13 mouse cellular contexts compared by ENCODE assay signal in the genomic region with DNA sequence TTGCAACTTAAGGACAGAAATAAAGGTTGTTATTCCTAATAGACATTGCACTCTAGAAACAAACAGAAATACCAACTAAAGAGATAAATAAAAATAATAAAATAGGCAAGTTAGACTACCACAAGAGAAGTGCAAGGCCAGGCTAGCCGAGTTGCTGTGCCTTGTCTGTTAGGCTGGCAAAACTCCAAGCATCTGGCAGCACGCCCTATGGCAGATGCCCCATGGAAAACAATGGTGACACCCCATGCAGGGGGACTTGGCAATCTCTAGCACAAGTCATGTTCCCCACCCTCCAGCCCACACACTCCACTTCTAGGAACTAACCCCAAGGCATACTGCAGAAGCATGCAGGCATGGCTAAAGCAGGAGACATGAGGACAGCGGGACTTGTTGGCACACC. TPM values are rescaled to one million over a fixed set of nuclear protein-coding genes. Genes with fewer than 3 reads are reported as not detected.
DNase-seq lines count a peak whose midpoint lies in the region; ATAC-seq and TF ChIP-seq lines count a peak whose summit lies in the region.
"Had no signal": no experiment of that assay in that cellular context is flagged by ENCODE, and none has a peak within 500 bp of the region (broad histone marks: within the 10 kb centered on the region; RNA-seq: fewer than 3 reads in every experiment).

No protein-coding gene starts in this region.

- H3K9me3 ChIP-seq in forebrain, postnatal 0 days (ENCODE audit: low read length): no peaks in the 10 kb centered on the region
- no peaks in the 10 kb centered on the region for H3K9me3 ChIP-seq in forebrain, embryonic 15.5 days
- no peaks in the 10 kb centered on the region for H3K9me3 ChIP-seq in limb, embryonic 14.5 days (ENCODE audit: control insufficient read depth, low read length)
- H3K9me3 ChIP-seq in limb, embryonic 10.5 days (replicated peaks): no peaks in the 10 kb centered on the region
- H3K9me3 ChIP-seq in neural tube, embryonic 15.5 days (replicated peaks): no peaks in the 10 kb centered on the region
- H3K9me3 ChIP-seq: forebrain, embryonic 12.5 days; hindbrain, embryonic 12.5 days; liver, embryonic 12.5 days; midbrain, embryonic 13.5 days had no signal

- TF ChIP-seq CTCF in forebrain, postnatal 0 days (IDR thresholded peaks at IDR 0.05; ENCODE audit: low read depth): no peak

- peak; percentile 35 for DNase-seq in forebrain, postnatal 0 days
- DNase-seq in limb, embryonic 14.5 days (ENCODE audit: low spot score): peak; percentile 7
- DNase-seq in limb, embryonic 10.5 days (ENCODE audit: low spot score): no peak
- peak; percentile 82 for DNase-seq in adrenal gland, postnatal 10 days
- peak; percentile 71 to 95 for DNase-seq in cerebellum, postnatal 4 days (ENCODE audit: low spot score in 2 of 2)
- no peak for DNase-seq in urinary bladder, postnatal 10 days (ENCODE audit: low spot score)

- no peak overlapping the region for H3K9ac ChIP-seq in forebrain, postnatal 0 days
- H3K9ac ChIP-seq in forebrain, embryonic 15.5 days (replicated peaks): no peak overlapping the region
- no peak overlapping the region for H3K9ac ChIP-seq in limb, embryonic 14.5 days (ENCODE audit: low read depth, low read length, severe bottlenecking)
- H3K9ac ChIP-seq in neural tube, embryonic 15.5 days (replicated peaks): no peak overlapping the region
- H3K9ac ChIP-seq: forebrain, embryonic 12.5 days; hindbrain, embryonic 12.5 days; liver, embryonic 12.5 days; midbrain, embryonic 13.5 days had no signal

- H3K4me1 ChIP-seq in forebrain, postnatal 0 days (ENCODE audit: insufficient read depth): peaks cover 13% of the 10 kb centered on the region
- peaks cover 30% of the 10 kb centered on the region for H3K4me1 ChIP-seq in forebrain, embryonic 15.5 days
- peaks cover 7% of the 10 kb centered on the region; the same call in 1 of the 2 replicates for H3K4me1 ChIP-seq in limb, embryonic 14.5 days (ENCODE audit: control insufficient read depth, insufficient read depth, low read length)
- H3K4me1 ChIP-seq in limb, embryonic 10.5 days: peaks cover 40% of the 10 kb centered on the region
- H3K4me1 ChIP-seq in neural tube, embryonic 15.5 days: peaks cover 22% of the 10 kb centered on the region
- H3K4me1 ChIP-seq: liver, embryonic 12.5 days had no signal

- TF ChIP-seq POLR2A in limb, embryonic 14.5 days (IDR thresholded peaks at IDR 0.05; ENCODE audit: borderline replicate concordance, extremely low read depth, insufficient read depth, insufficient read length): no peak

- no peaks in the 10 kb centered on the region for H3K27me3 ChIP-seq in forebrain, postnatal 0 days (ENCODE audit: insufficient read depth, low read length)
- H3K27me3 ChIP-seq in forebrain, embryonic 15.5 days: no peaks in the 10 kb centered on the region
- H3K27me3 ChIP-seq in limb, embryonic 14.5 days (ENCODE audit: control insufficient read depth, insufficient read depth, low read length): no peaks in the 10 kb centered on the region
- no peaks in the 10 kb centered on the region for H3K27me3 ChIP-seq in limb, embryonic 10.5 days (ENCODE audit: low read depth, poor library complexity, severe bottlenecking)
- no peaks in the 10 kb centered on the region for H3K27me3 ChIP-seq in neural tube, embryonic 15.5 days (replicated peaks)
- H3K27me3 ChIP-seq: hindbrain, embryonic 12.5 days; liver, embryonic 12.5 days; midbrain, embryonic 13.5 days had no signal

- WGBS in forebrain, postnatal 0 days: 42% methylated on average over 3 of the region's 3 CpGs
- 47% methylated on average over 3 of the region's 3 CpGs for WGBS in forebrain, embryonic 15.5 days
- whole genome bisulfite sequencing in limb, embryonic 14.5 days: 72% methylated on average over 3 of the region's 3 CpGs
- WGBS in limb, embryonic 10.5 days: 91% methylated on average over 3 of the region's 3 CpGs
- 51% methylated on average over 3 of the region's 3 CpGs for WGBS in neural tube, embryonic 15.5 days

- no peak overlapping the region for H3K4me3 ChIP-seq in forebrain, postnatal 0 days (ENCODE audit: low read depth, low read length)
- no peak overlapping the region for H3K4me3 ChIP-seq in forebrain, embryonic 15.5 days
- no peak overlapping the region for H3K4me3 ChIP-seq in limb, embryonic 14.5 days (replicated peaks; ENCODE audit: low read length)
- H3K4me3 ChIP-seq in limb, embryonic 10.5 days: no peak overlapping the region
- H3K4me3 ChIP-seq in neural tube, embryonic 15.5 days (replicated peaks): no peak overlapping the region
- H3K4me3 ChIP-seq: forebrain, embryonic 12.5 days; hindbrain, embryonic 12.5 days; liver, embryonic 12.5 days; midbrain, embryonic 13.5 days had no signal

- no peak for ATAC-seq in forebrain, postnatal 0 days
- ATAC-seq in forebrain, embryonic 15.5 days (replicated peaks): no peak
- ATAC-seq in limb, embryonic 14.5 days (ENCODE audit: low FRiP score, low read depth): no peak
- no peak for ATAC-seq in neural tube, embryonic 15.5 days (ENCODE audit: low FRiP score)
- ATAC-seq: liver, embryonic 12.5 days; midbrain, embryonic 13.5 days had no signal

- no peaks in the 10 kb centered on the region for H3K36me3 ChIP-seq in forebrain, postnatal 0 days (ENCODE audit: insufficient read depth)
- H3K36me3 ChIP-seq in forebrain, embryonic 15.5 days: no peaks in the 10 kb centered on the region
- no peaks in the 10 kb centered on the region for H3K36me3 ChIP-seq in limb, embryonic 14.5 days (ENCODE audit: control insufficient read depth, insufficient read depth, low read length)
- H3K36me3 ChIP-seq in limb, embryonic 10.5 days: no peaks in the 10 kb centered on the region
- no peaks in the 10 kb centered on the region for H3K36me3 ChIP-seq in neural tube, embryonic 15.5 days
- H3K36me3 ChIP-seq: forebrain, embryonic 12.5 days; hindbrain, embryonic 12.5 days; liver, embryonic 12.5 days; midbrain, embryonic 13.5 days had no signal

- no peak overlapping the region for H3K27ac ChIP-seq in forebrain, postnatal 0 days (ENCODE audit: low read depth, low read length)
- no peak overlapping the region for H3K27ac ChIP-seq in forebrain, embryonic 15.5 days (replicated peaks)
- H3K27ac ChIP-seq in limb, embryonic 14.5 days (replicated peaks; ENCODE audit: low read depth, low read length): no peak overlapping the region
- no peak overlapping the region for H3K27ac ChIP-seq in limb, embryonic 10.5 days
- no peak overlapping the region for H3K27ac ChIP-seq in neural tube, embryonic 15.5 days (replicated peaks)
- H3K27ac ChIP-seq: forebrain, embryonic 12.5 days; hindbrain, embryonic 12.5 days; liver, embryonic 12.5 days; midbrain, embryonic 13.5 days had no signal

- H3K4me2 ChIP-seq in forebrain, postnatal 0 days (ENCODE audit: low read depth): no peak overlapping the region
- no peak overlapping the region for H3K4me2 ChIP-seq in forebrain, embryonic 15.5 days (replicated peaks)
- H3K4me2 ChIP-seq in limb, embryonic 14.5 days (replicated peaks; ENCODE audit: low read depth, low read length, severe bottlenecking): no peak overlapping the region
- H3K4me2 ChIP-seq in neural tube, embryonic 15.5 days: no peak overlapping the region
- H3K4me2 ChIP-seq: forebrain, embryonic 12.5 days; hindbrain, embryonic 12.5 days; liver, embryonic 12.5 days; midbrain, embryonic 13.5 days had no signal

RNA-seq across cellular contexts. Expression of a gene that starts 47.6 kb away (rescaled TPM):
- 121 and 125 TPM in 2 replicates for total RNA-seq in forebrain, postnatal 0 days (2014; rRNA removed)
- polyA plus RNA-seq in forebrain, postnatal 0 days (2015; fragmentation: Nextera tagmentation; extraction: Ambion mirVana): 112 and 142 TPM in 2 replicates
- 116 TPM in 2 replicates for polyA plus RNA-seq in forebrain, embryonic 15.5 days (2015; fragmentation: Nextera tagmentation; extraction: Ambion mirVana)
- polyA plus RNA-seq in limb, embryonic 14.5 days (2012; rRNA removed): 26.4 and 30.5 TPM in 2 replicates
- polyA plus RNA-seq in limb, embryonic 14.5 days (2014; fragmentation: Nextera tagmentation; extraction: Ambion mirVana): 19.3 and 21.6 TPM in 2 replicates
- 19.6 and 32.8 TPM in 2 replicates for polyA plus RNA-seq in limb, embryonic 10.5 days (2016; fragmentation: Nextera tagmentation; extraction: Ambion mirVana)
- 1 to 10 TPM; 3.3 to 6.3 TPM for total RNA-seq in adrenal gland, postnatal 10 days (2021)
- 153 and 181 TPM in 2 replicates for polyA plus RNA-seq in neural tube, embryonic 15.5 days (2015; fragmentation: Nextera tagmentation; extraction: Ambion mirVana)
- polyA plus RNA-seq: C2C12 had no signal

Comparison
In these comparisons a context has a peak if more than half of its experiments do, and no peak if none do; other contexts are left out.
1. DNase-seq: peak in forebrain, postnatal 0 days (single experiment), limb, embryonic 14.5 days (single experiment), adrenal gland, postnatal 10 days (single experiment) and cerebellum, postnatal 4 days (2 of 2); none in limb, embryonic 10.5 days (single experiment) and urinary bladder, postnatal 10 days (single experiment).